Comparison of ENCODE assay signal across 1 mouse cellular context in the genomic region with DNA sequence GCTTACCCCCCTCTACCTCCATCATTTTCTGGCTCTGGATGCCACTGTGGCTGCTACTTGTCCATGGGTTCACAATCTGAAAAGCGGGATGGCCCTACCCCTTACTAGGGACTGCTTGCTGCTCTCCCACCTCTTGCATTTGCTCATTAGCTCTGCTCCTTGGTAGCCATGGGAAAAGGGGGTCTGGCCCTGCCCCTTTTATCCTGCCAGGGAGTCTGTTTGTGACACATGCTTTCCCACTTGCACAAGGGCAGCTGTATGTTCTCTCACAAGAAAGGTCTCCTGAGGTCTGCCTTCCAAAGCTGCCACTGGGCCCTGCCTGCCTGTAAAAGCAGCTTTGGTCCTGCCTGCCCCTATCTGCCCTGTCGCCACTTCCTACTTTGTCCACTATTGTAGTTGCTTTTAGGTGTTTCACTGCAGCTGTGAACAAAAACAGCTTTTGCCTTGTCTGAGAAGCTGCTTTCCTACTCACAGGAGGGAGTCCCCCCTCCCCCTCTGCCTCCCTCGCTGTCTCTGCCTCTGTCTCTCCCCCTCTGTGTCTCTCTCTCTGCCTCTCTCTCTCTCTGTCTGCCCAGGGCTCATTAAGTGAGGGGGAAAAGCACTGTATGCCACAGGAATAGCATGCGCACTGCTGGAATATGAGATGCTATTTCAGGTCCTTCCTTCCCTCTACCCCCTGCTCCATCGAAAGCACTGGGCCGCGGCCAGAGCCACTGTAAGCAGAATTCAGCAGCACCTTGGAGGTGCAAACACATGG.
TF ChIP-seq lines count a peak whose summit lies in the region.

No protein-coding gene starts in this region.

TF ChIP-seq in ES-E14, 5 proteins besides CTCF, POLR2A, EP300 and RAD21 (continued from another document):
- TF ChIP-seq MAFK (IDR thresholded peaks at IDR 0.05; ENCODE audit: insufficient read depth, low read depth, low read length), result no peak
- no peak for TF ChIP-seq ZC3H11A (IDR thresholded peaks at IDR 0.05; ENCODE audit: borderline replicate concordance, low read depth, low read length)
